Mouse (Mus musculus): ENCODE data around the gene Bbip1.
A peak's percentile ranks its signal among the peaks of the same experiment; 100 is the strongest.
"Not testable (repeated sequence)": the region's sequence is repeated elsewhere in the genome, so short reads cannot be mapped to it uniquely, and the experiment has no call there.

Bbip1 gene

GRCm38 (mm10) chr19:53921996-53922395, 22.4 kb downstream of the Bbip1 start:
- not testable (repeated sequence) for DNase-seq

GRCm38 (mm10) chr19:53919541-53919940, 24.9 kb downstream of the Bbip1 start:
- no peak for DNase-seq

- DNase-seq: no peak
Measured at GRCm38 (mm10) chr19:53914950-53915349, 29.5 kb downstream of the Bbip1 start.

- DNase-seq: not testable (repeated sequence)
Measured at GRCm38 (mm10) chr19:53906703-53907070, 37.7 kb downstream of the Bbip1 start.

GRCm38 (mm10) chr19:53906033-53906702, 38.3 kb downstream of the Bbip1 start:
- DNase-seq: no peak

- no peak for DNase-seq
Measured at GRCm38 (mm10) chr19:53904833-53905480, 39.5 kb downstream of the Bbip1 start.

GRCm38 (mm10) chr19:53903507-53904321, 40.7 kb downstream of the Bbip1 start:
- peak; percentile 63 for DNase-seq

- DNase-seq: peak; percentile 99
Measured at GRCm38 (mm10) chr19:53902739-53903487, 41.5 kb downstream of the Bbip1 start.

GRCm38 (mm10) chr19:53901931-53902738, 42.3 kb downstream of the Bbip1 start:
- DNase-seq: no peak

- no peak for DNase-seq
Measured at GRCm38 (mm10) chr19:53899941-53900610, 44.4 kb downstream of the Bbip1 start.

GRCm38 (mm10) chr19:53898970-53899900, 45.2 kb downstream of the Bbip1 start:
- DNase-seq: no peak

GRCm38 (mm10) chr19:53898498-53898897, 45.9 kb downstream of the Bbip1 start:
- no peak for DNase-seq

GRCm38 (mm10) chr19:53898046-53898445, 46.4 kb downstream of the Bbip1 start:
- no peak for DNase-seq

GRCm38 (mm10) chr19:53894538-53895121, 49.8 kb downstream of the Bbip1 start:
- DNase-seq: no peak

GRCm38 (mm10) chr19:53893711-53894171, 50.7 kb downstream of the Bbip1 start:
- DNase-seq: no peak

- DNase-seq: no peak
Measured at GRCm38 (mm10) chr19:53892838-53893359, 51.5 kb downstream of the Bbip1 start.

- DNase-seq: no peak
Measured at GRCm38 (mm10) chr19:53892061-53892460, 52.4 kb downstream of the Bbip1 start, which contains the start of gene Pdcd4. Gene Pdcd4, plus strand, starts transcription at chr19:53892231.

- DNase-seq: no peak
Measured at GRCm38 (mm10) chr19:53891569-53891968, 52.9 kb downstream of the Bbip1 start.

GRCm38 (mm10) chr19:53890781-53891251, 53.6 kb downstream of the Bbip1 start:
- DNase-seq: no peak
